Mouse (Mus musculus): ENCODE measurements around the gene Ccdc92.

Gene Ccdc92

DNA sequence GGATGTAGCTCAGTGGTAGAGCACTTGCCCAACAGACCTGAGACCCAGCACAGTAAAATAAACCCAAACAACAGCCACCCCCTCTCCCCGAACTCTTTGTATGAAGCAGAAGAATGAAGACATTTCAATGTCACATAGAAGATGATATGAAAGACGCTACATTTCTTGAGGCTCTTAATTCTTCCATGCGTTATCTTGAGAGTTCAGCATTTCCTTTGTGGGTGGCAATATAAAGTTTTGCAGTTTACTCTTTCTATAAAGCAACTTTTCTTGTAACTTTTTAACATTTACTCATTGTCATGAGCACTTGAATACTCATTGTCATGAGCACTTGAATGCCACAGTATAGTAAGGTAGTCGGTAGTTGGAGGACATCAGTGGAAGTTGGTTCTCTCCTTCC lies 8.0 kb downstream of the Ccdc92 start:
- DNase-seq (ENCODE audit: extremely low spot score): no peak

GRCm38 (mm10) chr5:124853079-124853478 lies 9.1 kb downstream of the Ccdc92 start:
- DNase-seq (ENCODE audit: extremely low spot score): no peak

DNA sequence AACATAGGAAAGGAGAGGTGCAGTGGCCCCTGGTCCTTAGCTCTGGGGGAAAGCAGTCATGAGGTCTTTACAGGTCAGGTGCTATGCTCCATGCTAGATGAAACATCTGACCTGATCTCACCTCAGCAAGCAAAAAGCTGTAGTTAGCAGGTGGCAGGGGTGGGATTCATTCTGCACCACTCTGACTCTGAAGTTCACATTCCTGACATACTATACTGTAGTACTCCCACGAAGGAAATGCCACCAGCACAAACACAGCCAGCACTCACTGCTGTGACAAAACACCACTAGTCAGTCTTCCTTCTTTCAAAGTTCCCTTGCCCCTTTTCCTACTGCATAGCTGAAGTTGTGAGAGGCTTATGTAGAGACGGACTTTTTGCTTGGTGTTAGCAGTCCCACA lies 9.9 kb downstream of the Ccdc92 start:
- DNase-seq (ENCODE audit: extremely low spot score): no peak

DNA sequence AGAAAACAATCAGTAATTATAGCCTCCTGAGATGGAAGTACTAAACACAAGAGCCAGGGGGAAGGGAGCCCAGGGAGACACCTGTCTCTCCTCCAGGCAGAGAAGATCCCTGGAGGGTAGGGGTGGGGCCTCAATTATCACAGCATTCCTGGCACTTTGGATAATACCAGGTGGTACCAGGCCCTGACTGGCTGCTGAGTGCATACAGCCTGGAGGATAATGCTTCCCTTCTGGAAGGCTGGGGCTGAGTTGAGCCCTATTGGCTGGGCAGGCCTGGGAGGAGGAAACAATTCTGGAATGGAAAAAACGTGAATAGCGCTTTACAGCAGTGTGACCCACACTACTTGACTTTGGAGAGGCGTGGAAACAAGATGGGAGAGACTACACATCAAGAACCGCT lies 10.7 kb downstream of the Ccdc92 start:
- DNase-seq (ENCODE audit: extremely low spot score): no peak

DNA sequence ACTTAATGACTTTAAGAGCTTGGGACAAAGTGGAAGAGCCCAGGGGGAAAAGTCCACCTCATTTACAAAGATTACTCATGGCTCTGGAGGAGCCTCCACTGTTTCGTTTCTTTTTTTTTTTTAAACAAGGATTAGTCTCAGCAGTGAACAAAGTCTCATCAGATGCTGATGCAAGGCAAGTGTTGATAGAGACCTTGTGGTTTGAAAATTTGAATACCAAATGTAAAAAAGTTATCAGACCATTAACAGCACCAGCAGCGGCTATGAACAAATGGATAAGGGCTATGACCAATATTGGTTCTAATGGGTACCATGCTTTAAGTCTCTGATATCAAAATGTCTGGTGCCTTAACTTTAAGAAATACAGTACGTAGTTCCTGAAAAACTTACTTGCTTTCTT lies 13.2 kb downstream of the Ccdc92 start:
- no peak for DNase-seq (ENCODE audit: extremely low spot score)

DNA sequence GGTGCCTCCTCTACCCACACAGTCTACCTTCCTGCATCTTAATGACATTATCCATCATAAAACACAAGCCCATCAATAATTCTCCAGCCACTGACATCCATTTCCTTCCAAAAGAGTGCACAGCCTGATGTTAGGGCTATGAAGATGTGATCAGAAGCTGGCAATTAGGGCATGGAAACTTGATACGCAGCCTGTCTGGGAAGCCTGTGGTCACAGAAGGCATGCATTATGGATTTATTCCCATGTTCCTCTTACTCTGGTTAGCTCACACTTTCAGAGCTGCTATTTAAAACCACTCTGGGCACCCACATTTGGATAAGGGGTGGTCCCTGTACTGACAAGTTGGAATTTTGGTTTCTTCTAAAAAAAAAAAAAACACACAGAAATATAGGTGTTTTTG lies 15.2 kb downstream of the Ccdc92 start:
- DNase-seq (ENCODE audit: extremely low spot score): no peak

DNA sequence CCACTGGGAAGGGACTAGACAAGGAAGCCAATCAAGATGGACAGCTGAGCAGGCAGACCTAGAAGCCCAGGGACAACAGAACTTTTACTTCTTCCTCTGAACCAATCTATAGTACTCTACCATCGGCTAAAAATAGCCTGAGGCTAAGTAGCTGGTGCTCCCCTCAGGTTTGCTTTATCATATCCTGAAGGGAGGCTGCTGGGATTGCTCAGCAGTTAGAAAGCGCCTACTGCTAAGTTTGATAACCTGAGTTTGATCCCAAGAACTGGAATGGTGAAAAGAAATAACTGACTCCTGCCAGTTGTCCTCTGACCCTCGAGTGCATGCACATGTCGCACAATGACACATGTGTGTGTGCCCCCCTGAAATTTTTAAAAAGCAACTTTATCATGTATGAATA lies 17.3 kb downstream of the Ccdc92 start:
- no peak for DNase-seq (ENCODE audit: extremely low spot score)

- DNase-seq (ENCODE audit: extremely low spot score): no peak
Measured at GRCm38 (mm10) chr5:124843386-124843785, 18.8 kb downstream of the Ccdc92 start.

- DNase-seq (ENCODE audit: extremely low spot score): no peak
Measured at GRCm38 (mm10) chr5:124840669-124841068, 21.6 kb downstream of the Ccdc92 start.

DNA sequence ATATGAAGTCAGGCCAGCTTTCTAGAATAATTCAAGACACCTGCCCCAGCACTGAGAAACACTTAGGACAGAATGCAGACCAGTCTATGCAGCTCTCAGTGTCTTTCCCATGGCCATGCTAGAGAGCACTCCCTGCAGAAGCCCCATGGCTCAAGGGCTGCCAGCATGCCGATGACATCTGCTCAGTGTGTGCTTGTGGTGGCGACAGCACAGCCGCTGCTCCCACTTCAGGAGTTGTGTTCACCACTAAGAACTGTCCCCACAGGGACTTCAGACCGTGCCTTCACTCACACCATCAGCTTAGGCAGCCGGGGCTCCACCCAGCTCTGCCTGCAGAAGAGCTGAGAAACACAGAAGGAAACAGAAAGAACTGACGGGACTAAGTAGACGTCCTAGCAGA lies 22.0 kb downstream of the Ccdc92 start:
- no peak for DNase-seq (ENCODE audit: extremely low spot score)

GRCm38 (mm10) chr5:124836621-124837020 lies 25.6 kb downstream of the Ccdc92 start:
- no peak for DNase-seq (ENCODE audit: extremely low spot score)

- no peak for DNase-seq (ENCODE audit: extremely low spot score)
Measured at GRCm38 (mm10) chr5:124836075-124836474, 26.1 kb downstream of the Ccdc92 start.

DNA sequence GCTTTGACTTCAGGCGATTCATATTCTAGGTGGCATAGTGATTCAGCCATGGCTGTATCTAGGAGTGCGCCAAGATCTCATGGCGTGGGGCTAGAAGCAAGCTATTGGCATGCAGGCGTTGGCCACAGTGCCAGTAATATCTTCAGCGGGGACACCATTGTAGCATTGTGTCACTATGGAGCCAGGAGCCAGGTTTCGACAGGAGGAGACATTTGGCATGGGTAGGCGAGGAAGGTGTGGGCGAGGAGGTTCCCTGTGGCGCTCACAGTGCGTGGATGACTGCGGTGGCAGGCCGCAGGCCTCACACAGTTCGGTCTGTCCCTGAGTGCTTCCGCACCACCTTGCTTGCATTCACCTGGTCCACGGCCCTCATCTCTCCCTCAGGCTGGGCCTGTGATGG lies 27.0 kb downstream of the Ccdc92 start:
- DNase-seq (ENCODE audit: extremely low spot score): no peak

DNA sequence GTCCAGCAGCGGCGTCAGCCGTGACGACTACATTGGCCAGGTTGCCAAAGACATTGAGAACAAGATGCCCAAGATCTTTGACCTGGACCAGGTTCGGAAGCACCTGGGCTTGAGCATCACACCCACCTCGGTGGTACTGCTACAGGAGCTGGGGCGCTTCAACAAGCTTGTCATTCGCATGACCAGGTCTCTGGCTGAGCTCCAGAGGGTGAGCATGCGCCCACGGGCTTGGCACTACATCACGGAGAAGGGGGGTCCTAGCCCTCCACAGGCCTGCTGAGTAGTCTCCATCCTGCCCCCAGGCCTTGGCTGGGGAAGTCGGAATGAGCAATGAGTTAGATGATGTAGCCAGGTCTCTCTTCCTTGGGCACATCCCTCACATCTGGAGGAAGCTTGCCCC lies 31.9 kb downstream of the Ccdc92 start:
- no peak for DNase-seq (ENCODE audit: extremely low spot score)

DNA sequence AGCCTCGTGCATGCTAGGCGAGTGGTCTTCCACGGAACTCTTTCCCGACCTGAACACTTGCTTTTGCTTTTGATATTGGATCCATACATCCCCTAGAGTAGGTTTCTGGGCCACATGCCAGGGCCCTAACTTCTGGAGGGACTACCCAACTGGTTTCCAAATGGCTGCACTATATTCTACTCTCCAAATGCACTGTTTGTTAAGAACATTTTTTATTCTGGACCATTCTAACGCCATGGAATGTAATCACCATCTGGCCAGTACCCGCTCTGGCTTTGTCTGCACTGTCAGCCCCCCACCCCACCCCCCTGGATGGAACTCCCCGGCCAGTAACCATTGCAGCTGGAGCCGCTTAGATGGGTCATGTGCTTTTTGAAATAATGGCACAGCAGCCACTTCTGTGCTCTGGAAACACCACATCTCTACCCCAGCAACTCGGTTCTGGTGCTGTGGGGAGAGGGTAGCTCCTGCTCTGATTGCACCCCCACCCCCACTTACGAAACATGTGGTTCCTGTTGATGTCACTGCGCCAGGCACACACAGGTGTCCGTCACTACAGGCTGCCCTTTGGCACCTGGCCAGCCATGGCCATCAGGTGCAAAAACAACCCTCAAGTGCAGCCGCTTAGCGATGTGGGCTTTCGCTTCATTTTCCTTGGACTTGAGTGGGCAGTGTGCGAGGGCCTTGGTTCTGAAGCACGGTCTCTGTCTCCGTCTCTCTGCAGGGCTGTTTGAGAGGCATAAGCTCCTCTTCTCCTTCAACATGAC lies 39.9 kb downstream of the Ccdc92 start:
- no peak for DNase-seq (ENCODE audit: extremely low spot score)

- DNase-seq (ENCODE audit: extremely low spot score): no peak
Measured at GRCm38 (mm10) chr5:124817050-124817449, 45.2 kb downstream of the Ccdc92 start.

- no peak for DNase-seq (ENCODE audit: extremely low spot score)
Measured at GRCm38 (mm10) chr5:124814797-124815196, 47.4 kb downstream of the Ccdc92 start.

- no peak for DNase-seq (ENCODE audit: extremely low spot score)
Measured at GRCm38 (mm10) chr5:124812466-124812865, 49.8 kb downstream of the Ccdc92 start.

- DNase-seq (ENCODE audit: extremely low spot score): no peak
Measured at GRCm38 (mm10) chr5:124809708-124810366, 52.4 kb downstream of the Ccdc92 start.

DNA sequence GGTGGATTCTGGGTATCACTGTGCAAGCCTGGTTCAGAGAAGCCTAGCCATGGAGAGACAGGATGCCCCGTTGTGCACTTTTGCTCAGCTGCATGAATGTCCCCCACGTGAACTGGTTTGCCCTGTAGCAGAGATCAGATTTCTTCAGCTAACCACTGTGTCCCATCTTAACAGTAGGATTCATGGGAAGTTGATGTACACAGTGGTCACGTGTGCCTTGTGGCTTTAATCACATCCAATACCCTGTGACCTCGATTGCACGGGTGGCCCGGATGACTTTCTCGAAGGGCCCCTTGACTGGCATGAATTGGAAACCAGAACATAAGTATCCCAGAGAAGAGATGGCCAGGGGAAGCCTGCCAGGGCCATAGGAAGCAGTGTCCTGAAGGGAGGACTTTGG lies 70.1 kb downstream of the Ccdc92 start:
- no peak for DNase-seq (ENCODE audit: extremely low spot score)

GRCm38 (mm10) chr5:124785650-124786049 lies 76.6 kb downstream of the Ccdc92 start:
- no peak for DNase-seq (ENCODE audit: extremely low spot score)
